Mouse (Mus musculus) lung, embryonic 16.5 days (tissue): ENCODE data around the gene Upp2. TPM values are rescaled to one million over a fixed set of nuclear protein-coding genes. Genes with fewer than 3 reads are reported as not detected.
A peak's percentile ranks its signal among the peaks of the same experiment; 100 is the strongest.

ENCODE experiments used
- ATAC-seq: fragments of 200-750 bp; cut with Nextera tagmentation; 2 replicates; pipeline ENCODE4 v1.8.0; 2017; ENCODE audit warnings: low read depth, mild to moderate bottlenecking, moderate library complexity
- H3K27ac ChIP-seq: fragments of 300-500 bp; sonication (generic); 2 replicates; pipeline ENCODE4 v1.5.1; 2014; ENCODE audit warnings: mild to moderate bottlenecking, control low read depth, low read length
- H3K27me3 ChIP-seq: fragments of 300-500 bp; sonication (generic); 2 replicates; pipeline ENCODE4 v1.6.1; 2014; ENCODE audit warnings: low read depth, low read length, mixed read lengths; ENCODE audit not compliant: control insufficient read depth, insufficient read depth
- H3K36me3 ChIP-seq: fragments of 300-500 bp; sonication (generic); 2 replicates; pipeline ENCODE4 v1.6.1; 2014; ENCODE audit warnings: low read length; ENCODE audit not compliant: control insufficient read depth, insufficient read depth
- H3K4me1 ChIP-seq: fragments of 300-500 bp; sonication (generic); replicated peaks from 2 replicates; pipeline ENCODE4 v1.6.1; 2014; ENCODE audit warnings: low read length, mixed read lengths; ENCODE audit not compliant: control insufficient read depth, insufficient read depth
- H3K4me2 ChIP-seq: fragments of 300-500 bp; sonication (generic); 2 replicates; pipeline ENCODE4 v1.6.1; 2014; ENCODE audit warnings: low read depth, low read length, control low read depth
- H3K4me3 ChIP-seq: fragments of 300-500 bp; sonication (generic); 2 replicates; pipeline ENCODE4 v1.5.1; 2014; ENCODE audit warnings: mild to moderate bottlenecking, low read length, control low read depth
- H3K9ac ChIP-seq: fragments of 300-500 bp; sonication (generic); 2 replicates; pipeline ENCODE4 v1.6.1; 2014; ENCODE audit warnings: low read length, control low read depth
- H3K9me3 ChIP-seq: fragments of 300-500 bp; sonication (generic); 2 replicates; pipeline ENCODE4 v1.6.1; 2016; ENCODE audit warnings: low read length; ENCODE audit not compliant: control insufficient read depth
- WGBS: fragments of 180-500 bp; shearing (Covaris S2); extraction: QIAGEN DNeasy Blood & Tissue Kit; methylation state at CpG from one replicate; pipeline ENCODE4 v1.1.7; 2014; 5-methylcytosine and 5-hydroxymethylcytosine counted together
- polyA plus RNA-seq: library from polyadenylated mRNA; unstranded; fragments of >200 nt; fragmentation: Nextera tagmentation; extraction: Ambion mirVana; gene quantifications from 2 replicates; pipeline ENCODE4 v1.2.1, GENCODE M21; 2015

Upp2 gene
- polyA plus RNA-seq, 1 experiment from 2014 or later, result 6.6 TPM

DNA sequence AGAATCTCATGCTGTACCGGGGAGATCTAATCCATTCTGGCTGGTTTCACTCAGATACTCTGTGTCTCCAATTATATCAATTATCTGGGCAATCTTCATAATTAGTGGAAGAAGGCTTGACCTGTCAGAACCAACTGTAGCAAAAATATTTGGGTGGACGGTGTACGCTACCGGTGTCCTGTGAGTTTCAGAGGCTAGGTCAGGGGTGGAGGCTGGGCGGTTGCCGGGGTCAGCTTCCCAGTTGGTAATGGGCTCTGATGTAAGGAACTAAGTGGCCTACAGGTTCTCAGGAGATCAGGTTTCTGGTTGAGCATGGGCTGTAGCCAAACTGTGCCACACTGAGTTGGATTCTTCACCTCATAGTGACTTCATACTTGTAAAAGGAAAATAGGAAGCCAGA lies 136.1 kb downstream of the Upp2 start:
- Histone ChIP-seq H3K4me2 (no peak overlapping the region), H3K9ac (no peak overlapping the region), H3K27ac (no peak overlapping the region), H3K36me3 (no peaks in the 10 kb centered on the region), H3K4me1 (no peaks in the 10 kb centered on the region), H3K9me3 (no peaks in the 10 kb centered on the region), H3K4me3 (no peak overlapping the region), H3K27me3 (no peaks in the 10 kb centered on the region)
- WGBS, result 75% methylated on average over 6 of the region's 6 CpGs
- no peak for ATAC-seq

DNA sequence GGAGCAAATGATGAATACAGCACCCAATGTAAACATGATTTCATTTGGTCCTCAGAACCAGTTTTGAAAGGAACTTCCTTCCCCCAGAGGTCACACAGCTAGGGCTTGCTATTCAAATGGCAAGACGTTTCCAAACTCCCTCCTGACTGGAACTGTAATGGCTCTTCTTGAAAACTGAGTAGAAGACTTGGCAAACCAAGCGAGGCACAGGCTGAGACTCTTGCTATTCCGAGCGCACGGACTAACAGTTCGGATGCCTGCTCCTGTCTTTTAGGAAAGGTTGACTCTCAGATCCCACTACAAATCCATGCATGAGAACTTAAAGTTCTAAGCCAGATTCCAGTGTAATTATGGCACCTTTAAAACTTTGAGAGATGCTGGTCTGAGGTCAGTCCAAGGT lies 136.5 kb downstream of the Upp2 start:
- ATAC-seq, result no peak
- no peaks in the 10 kb centered on the region for H3K4me1 ChIP-seq
- H3K4me2 ChIP-seq, result no peak overlapping the region
- no peaks in the 10 kb centered on the region for H3K9me3 ChIP-seq
- H3K9ac ChIP-seq, result no peak overlapping the region
- H3K36me3 ChIP-seq, result no peaks in the 10 kb centered on the region
- no peak overlapping the region for H3K4me3 ChIP-seq
- 78% methylated on average over 6 of the region's 6 CpGs for WGBS
- no peak overlapping the region for H3K27ac ChIP-seq
- H3K27me3 ChIP-seq, result no peaks in the 10 kb centered on the region

DNA sequence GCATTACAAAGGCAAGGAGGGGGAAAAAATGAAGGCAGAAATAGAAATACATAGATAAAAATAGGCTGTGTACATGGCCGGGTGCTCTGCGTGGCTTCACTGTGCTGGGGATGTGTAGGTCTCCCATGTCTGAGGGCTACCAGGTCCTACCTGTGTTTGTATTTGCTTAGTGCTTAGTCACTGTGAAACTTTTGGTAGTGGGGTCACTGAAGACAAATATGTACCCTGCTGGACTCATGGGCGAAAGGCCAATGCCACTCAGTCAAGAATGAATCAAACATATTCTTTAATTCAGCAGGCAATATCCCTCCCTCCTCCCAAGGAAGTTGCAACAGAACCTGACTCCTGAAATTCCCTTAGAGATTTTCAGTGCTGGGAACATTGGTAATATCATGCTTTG lies 137.5 kb downstream of the Upp2 start:
- Histone ChIP-seq H3K27me3 (no peaks in the 10 kb centered on the region), H3K36me3 (no peaks in the 10 kb centered on the region), H3K27ac (no peak overlapping the region), H3K4me3 (no peak overlapping the region), H3K9ac (no peak overlapping the region), H3K4me2 (no peak overlapping the region), H3K9me3 (no peaks in the 10 kb centered on the region), H3K4me1 (no peaks in the 10 kb centered on the region)
- no peak for ATAC-seq
- 73% methylated on average over 3 of the region's 3 CpGs for WGBS

DNA sequence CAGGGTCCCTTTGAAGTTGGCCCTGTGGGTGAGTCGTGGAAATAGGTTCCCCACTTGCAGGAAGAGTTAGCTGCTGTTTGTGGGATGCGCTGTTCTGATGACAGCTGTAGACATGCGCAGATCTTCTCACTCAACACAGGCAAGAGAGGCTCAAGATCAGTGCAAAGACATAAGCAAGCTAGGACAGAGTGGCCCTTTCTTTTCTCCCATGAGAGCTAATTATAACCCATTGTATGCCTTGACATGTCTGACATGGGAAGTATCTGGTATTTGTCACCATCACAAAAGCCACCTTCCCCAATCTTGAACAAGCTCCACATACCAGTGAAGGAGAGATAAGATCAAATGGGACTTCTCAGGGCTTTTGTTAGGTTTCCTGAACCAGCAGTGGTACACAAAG lies 140.6 kb downstream of the Upp2 start:
- Histone ChIP-seq H3K36me3 (no peaks in the 10 kb centered on the region), H3K27me3 (no peaks in the 10 kb centered on the region), H3K4me3 (no peak overlapping the region), H3K4me2 (no peak overlapping the region), H3K9me3 (no peaks in the 10 kb centered on the region), H3K4me1 (peaks cover 5% of the 10 kb centered on the region; the same call in 1 of the 2 replicates), H3K9ac (no peak overlapping the region), H3K27ac (no peak overlapping the region)
- 82% methylated on average over 3 of the region's 3 CpGs for WGBS
- no peak for ATAC-seq

- no peaks in the 10 kb centered on the region for H3K27me3 ChIP-seq
- 48% methylated on average over 5 of the region's 5 CpGs for WGBS
- H3K4me3 ChIP-seq, result no peak overlapping the region
- H3K4me1 ChIP-seq, result peaks cover 5% of the 10 kb centered on the region; the same call in 1 of the 2 replicates
- H3K4me2 ChIP-seq, result no peak overlapping the region
- H3K9ac ChIP-seq, result no peak overlapping the region
- no peak overlapping the region for H3K27ac ChIP-seq
- no peaks in the 10 kb centered on the region for H3K36me3 ChIP-seq
- H3K9me3 ChIP-seq, result no peaks in the 10 kb centered on the region
- peak; percentile 53; the same call in 1 of the 2 replicates for ATAC-seq
Observed at GRCm38 (mm10) chr2:58710234-58710633, 143.1 kb downstream of the Upp2 start.

DNA sequence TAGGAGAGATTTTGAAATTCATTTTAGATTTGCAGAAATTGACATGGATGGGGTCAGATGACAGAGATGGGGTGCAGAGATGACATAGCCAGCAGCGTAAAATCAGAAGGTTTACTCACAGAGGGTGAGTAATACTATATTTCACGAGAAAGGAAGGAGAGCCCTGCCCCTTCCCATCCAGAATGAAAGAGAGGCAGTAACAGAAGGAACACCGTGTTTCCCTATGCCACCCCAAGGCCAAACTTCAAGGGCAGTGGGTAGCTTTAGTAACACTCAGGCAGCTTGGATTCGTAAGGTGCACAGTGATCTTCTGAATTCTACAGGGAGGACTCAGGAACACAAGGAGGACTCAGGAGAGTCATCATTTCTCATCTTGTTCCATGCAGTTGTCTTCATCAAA lies 144.0 kb downstream of the Upp2 start:
- Histone ChIP-seq H3K4me1 (peaks cover 5% of the 10 kb centered on the region; the same call in 1 of the 2 replicates), H3K27ac (no peak overlapping the region; the same call in 1 of the 2 replicates)

GRCm38 (mm10) chr2:58711491-58711890 lies 144.4 kb downstream of the Upp2 start:
- 71% methylated on average over 2 of the region's 2 CpGs for WGBS
- no peak overlapping the region for H3K9ac ChIP-seq
- ATAC-seq, result no peak
- H3K27ac ChIP-seq, result no peak overlapping the region; the same call in 1 of the 2 replicates
- H3K4me3 ChIP-seq, result no peak overlapping the region
- peaks cover 5% of the 10 kb centered on the region; the same call in 1 of the 2 replicates for H3K4me1 ChIP-seq
- no peaks in the 10 kb centered on the region for H3K9me3 ChIP-seq
- no peak overlapping the region for H3K4me2 ChIP-seq
- H3K36me3 ChIP-seq, result no peaks in the 10 kb centered on the region
- no peaks in the 10 kb centered on the region for H3K27me3 ChIP-seq

More for the DNA sequence above, 144.0 kb downstream of the Upp2 start:
- H3K9me3 ChIP-seq, result no peaks in the 10 kb centered on the region
- H3K9ac ChIP-seq, result no peak overlapping the region
- H3K4me2 ChIP-seq, result no peak overlapping the region
- ATAC-seq, result no peak
- no peaks in the 10 kb centered on the region for H3K27me3 ChIP-seq
- no peaks in the 10 kb centered on the region for H3K36me3 ChIP-seq
- H3K4me3 ChIP-seq, result no peak overlapping the region
- 84% methylated on average over 4 of the region's 4 CpGs for WGBS

DNA sequence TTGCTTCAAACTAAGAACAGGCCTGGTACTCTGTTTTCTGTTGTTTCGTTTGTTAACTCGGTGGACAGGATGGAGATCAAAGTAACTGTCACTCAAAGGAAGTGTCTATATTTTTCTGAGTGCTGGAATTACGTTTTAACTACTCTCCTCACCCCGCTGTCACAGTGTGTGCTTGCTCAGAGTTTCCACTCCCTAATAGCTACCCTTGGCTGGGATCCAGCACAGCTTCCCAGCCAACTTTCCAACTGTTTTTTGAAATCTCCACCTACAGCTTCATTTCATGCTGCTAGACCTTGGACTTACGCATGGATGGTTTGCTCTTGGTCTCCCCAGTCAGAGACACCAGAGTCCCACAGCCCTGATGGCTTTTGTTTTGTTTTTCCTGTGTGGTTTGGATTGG lies 144.8 kb downstream of the Upp2 start:
- Histone ChIP-seq H3K9me3 (no peaks in the 10 kb centered on the region), H3K36me3 (no peaks in the 10 kb centered on the region), H3K4me3 (no peak overlapping the region), H3K4me2 (no peak overlapping the region), H3K27ac (no peak overlapping the region), H3K4me1 (peaks cover 5% of the 10 kb centered on the region; the same call in 1 of the 2 replicates), H3K9ac (no peak overlapping the region), H3K27me3 (no peaks in the 10 kb centered on the region)
- peak; percentile 78 for ATAC-seq
- WGBS, result 18% methylated on average over 5 of the region's 5 CpGs

- ATAC-seq, result no peak
Observed at GRCm38 (mm10) chr2:58717898-58718297, 150.8 kb downstream of the Upp2 start.

More at GRCm38 (mm10) chr2:58717898-58718297, 150.8 kb downstream of the Upp2 start:
- H3K4me3 ChIP-seq, result no peak overlapping the region
- H3K27ac ChIP-seq, result no peak overlapping the region
- H3K4me2 ChIP-seq, result no peak overlapping the region
- 73% methylated on average over 3 of the region's 3 CpGs for WGBS
- H3K9me3 ChIP-seq, result peaks cover 3% of the 10 kb centered on the region; the same call in 1 of the 2 replicates
- H3K4me1 ChIP-seq, result no peaks in the 10 kb centered on the region
- no peak overlapping the region for H3K9ac ChIP-seq
- no peaks in the 10 kb centered on the region for H3K36me3 ChIP-seq
- H3K27me3 ChIP-seq, result no peaks in the 10 kb centered on the region
